Mouse (Mus musculus): ENCODE measurements around the gene Insl6. TPM values are rescaled to one million over a fixed set of nuclear protein-coding genes. Genes with fewer than 3 reads are reported as not detected.

Insl6 gene
- total RNA-seq, 2 experiments from 2014 or later, result 0.39 to 0.62 TPM

- DNase-seq (ENCODE audit: low spot score), result no peak
- intact Hi-C loops (cut with DNase I), result loop anchor here (5.0 kb wide), 2 partner anchors 108 to 202 kb away; partner anchors contain the start of gene Jak2
Measured at GRCm38 (mm10) chr19:29360251-29360650, 35.1 kb upstream of the Insl6 start.

- no peak for DNase-seq (ENCODE audit: low spot score)
- intact Hi-C loops (cut with DNase I), result no loop called here
Measured at GRCm38 (mm10) chr19:29356281-29356680, 31.1 kb upstream of the Insl6 start.

GRCm38 (mm10) chr19:29354895-29355877 lies 30.0 kb upstream of the Insl6 start:
- intact Hi-C loops (cut with DNase I), result loop anchor here (1.0 to 2.0 kb wide), 4 partner anchors 146 to 578 kb away; no protein-coding TSS in a partner anchor
- DNase-seq (ENCODE audit: low spot score), result peak; percentile 46

DNA sequence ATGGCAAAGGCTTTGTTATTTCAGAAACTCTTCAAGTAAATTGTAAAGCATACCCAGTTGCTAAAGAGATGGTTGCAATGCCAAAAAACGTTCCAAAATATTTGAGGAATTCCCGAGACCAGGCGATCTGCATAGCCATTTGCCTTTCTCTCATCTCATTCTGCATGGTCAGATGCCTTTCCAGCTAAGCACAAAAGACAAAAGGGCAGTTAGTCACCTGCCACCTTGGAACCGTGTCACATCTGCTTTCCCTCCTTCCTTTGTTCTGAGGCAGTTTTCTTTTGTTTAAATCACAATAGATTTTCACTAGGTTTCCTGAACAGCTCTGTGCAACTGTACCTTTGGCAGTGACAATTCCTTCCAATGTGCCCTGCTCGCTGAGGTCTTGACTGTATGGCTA lies 25.8 kb upstream of the Insl6 start:
- intact Hi-C loops (cut with DNase I), result no loop called here
- no peak for DNase-seq (ENCODE audit: low spot score)

GRCm38 (mm10) chr19:29345636-29346035 lies 20.5 kb upstream of the Insl6 start:
- no peak for DNase-seq (ENCODE audit: low spot score)
- intact Hi-C loops (cut with DNase I), result no loop called here

DNA sequence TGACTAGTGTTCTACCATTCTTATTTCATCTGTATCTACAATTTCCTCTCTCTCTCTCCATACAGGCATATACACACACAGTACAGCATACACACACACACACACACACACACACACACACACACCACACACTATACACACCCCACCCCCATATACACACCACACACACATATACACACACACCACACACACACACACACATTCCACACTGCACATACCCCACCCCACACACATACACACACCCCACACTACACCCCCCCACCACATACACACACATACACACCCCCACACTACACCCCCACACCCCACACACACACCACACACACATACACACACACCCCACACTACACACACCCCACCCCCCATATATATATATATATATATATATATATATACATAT lies 19.7 kb upstream of the Insl6 start:
- DNase-seq (ENCODE audit: low spot score), result no peak
- intact Hi-C loops (cut with DNase I), result no loop called here

DNA sequence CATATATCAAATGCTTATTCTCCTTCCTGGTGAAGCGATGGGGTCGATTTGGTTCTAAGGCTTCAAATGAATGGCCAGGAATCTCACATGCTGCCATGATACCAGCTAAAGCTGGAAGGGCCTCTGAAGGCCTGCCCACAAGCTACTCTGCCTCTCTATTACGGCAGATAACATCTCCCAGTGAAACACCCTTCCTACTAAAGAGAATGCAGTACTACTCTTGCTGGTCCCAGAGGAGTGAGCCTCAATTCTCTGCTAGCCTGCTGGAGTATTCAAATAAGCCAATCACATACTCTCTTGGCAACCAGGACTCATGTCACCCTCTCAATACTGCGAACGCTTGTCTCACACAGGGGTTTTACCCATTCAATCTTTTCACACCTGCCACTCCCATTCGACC lies 17.1 kb upstream of the Insl6 start:
- intact Hi-C loops (cut with DNase I), result no loop called here
- DNase-seq (ENCODE audit: low spot score), result no peak

DNA sequence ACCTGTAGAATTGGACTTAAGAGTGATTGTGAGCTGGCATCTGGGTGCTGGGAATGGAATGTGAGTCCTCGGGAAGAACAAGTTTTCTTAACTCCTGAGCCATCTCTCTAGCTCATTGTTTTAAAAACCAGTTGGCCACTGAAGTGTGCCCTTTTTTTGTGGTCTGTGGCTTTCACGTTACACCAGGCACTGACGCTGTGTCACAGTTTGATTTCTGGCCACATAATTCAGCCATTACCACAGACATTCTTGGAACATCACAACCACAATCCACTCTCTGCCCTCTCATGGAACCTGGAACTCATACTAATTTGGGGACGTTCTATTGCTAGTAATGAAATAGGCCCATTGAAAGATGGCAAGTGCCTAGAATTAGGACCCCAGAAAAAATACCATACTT lies 15.9 kb upstream of the Insl6 start:
- intact Hi-C loops (cut with DNase I), result no loop called here
- DNase-seq (ENCODE audit: low spot score), result no peak

DNA sequence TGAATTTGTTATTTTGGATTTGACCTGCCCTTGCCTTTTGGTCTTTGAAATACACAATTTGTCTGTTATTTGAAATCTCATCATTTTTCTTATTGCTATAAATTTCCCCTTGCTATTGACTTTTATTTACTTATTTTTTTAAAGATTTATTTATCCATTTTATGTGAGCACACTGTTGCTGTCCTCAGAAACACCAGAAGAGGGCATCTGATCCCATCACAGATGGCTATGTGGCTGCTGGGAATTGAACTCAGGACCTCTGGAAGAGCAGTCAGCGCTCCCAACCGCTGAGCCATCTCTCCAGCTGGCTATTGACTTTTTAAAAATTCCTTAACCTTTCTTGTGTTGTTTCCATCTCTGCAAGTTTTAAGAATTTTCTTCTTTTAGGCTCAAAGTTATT lies 11.5 kb upstream of the Insl6 start:
- no peak for DNase-seq (ENCODE audit: low spot score)
- intact Hi-C loops (cut with DNase I), result no loop called here

DNA sequence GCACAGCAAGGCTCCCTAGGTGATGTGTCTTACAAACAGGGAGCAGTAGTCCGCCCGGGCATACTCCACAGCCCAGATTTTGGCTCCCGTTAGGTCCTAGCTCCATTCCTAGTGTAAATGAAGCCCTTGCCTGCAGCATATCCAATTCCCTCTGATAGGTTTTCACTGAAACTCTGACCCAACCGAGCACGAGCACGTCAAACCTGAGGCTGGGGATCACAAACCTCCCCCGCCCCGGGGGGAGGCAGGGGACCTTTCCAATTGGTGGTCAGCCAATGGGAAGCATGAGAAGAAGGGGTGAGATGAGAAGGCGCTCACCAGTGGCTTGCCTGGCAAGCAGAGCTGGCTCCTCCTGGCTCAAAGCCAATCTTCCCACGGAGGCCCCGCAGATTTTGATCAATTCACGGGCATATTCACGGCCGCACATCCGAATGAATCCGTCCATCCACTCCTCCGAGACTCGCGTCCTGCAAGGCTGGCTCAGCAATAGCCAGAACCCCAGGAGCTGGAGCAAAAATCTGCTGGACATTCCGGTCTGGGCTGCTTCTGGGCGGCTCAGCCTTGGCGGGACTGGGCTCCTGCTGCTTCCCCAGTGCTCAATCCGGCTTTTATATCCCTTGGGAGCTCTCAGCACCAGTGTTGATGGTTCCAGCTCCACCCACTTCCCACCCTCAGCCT lies 9.1 kb upstream of the Insl6 start, which contains the start of gene Rln1:
Gene Rln1, minus strand, starts transcription at position 603 of the 678 bp plus-strand sequence.
- no peak for DNase-seq (ENCODE audit: low spot score)
- intact Hi-C loops (cut with DNase I), result no loop called here

GRCm38 (mm10) chr19:29326822-29327552 lies 1.8 kb upstream of the Insl6 start:
- DNase-seq (ENCODE audit: low spot score), result no peak
- intact Hi-C loops (cut with DNase I), result no loop called here

DNA sequence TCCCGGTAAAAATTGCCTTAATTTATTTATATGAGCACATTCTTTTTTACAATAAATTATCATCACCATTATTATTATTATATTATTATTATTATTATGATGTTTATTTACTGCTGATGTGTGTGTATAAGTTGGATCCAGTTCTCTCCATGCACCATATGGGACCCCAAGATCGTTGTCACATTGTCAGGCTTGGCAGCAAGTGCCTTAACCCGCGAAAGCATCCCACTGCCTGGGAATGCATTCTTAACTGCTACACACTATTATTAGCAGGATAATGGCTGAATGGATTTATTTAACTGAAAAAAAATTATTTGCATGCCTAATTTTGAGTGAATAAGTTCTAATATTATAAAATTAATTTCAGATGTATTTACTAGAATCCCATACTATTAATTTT lies 1.2 kb upstream of the Insl6 start:
- intact Hi-C loops (cut with DNase I), result no loop called here
- DNase-seq (ENCODE audit: low spot score), result no peak

- DNase-seq (ENCODE audit: low spot score), result no peak
- intact Hi-C loops (cut with DNase I), result no loop called here
Measured at GRCm38 (mm10) chr19:29325852-29326180, 660 bp upstream of the Insl6 start.

- intact Hi-C loops (cut with DNase I), result no loop called here
- no peak for DNase-seq (ENCODE audit: low spot score)
Measured at GRCm38 (mm10) chr19:29323416-29324049, 1.6 kb downstream of the Insl6 start.

DNA sequence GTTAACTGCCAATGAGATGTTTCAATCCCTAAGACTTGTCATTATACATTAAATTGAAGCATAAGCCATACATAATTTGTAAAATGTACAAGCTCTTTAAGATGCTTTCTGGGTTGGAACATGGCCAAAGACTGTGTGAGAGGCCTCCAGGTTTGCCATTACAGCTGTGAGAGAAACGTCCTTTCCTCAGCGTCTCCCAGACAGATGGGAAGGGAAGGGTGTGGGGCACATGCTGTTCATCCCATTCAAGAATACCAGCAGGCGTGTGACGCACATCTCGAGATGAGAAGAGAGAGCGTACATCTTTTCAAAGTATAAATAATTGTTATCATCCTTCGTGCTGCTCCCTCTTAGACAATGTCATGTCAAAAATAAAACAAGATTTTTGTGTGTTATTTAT lies 12.5 kb downstream of the Insl6 start:
- no peak for DNase-seq (ENCODE audit: low spot score)
- intact Hi-C loops (cut with DNase I), result no loop called here

GRCm38 (mm10) chr19:29311791-29312190 lies 13.4 kb downstream of the Insl6 start:
- intact Hi-C loops (cut with DNase I), result no loop called here
- DNase-seq (ENCODE audit: low spot score), result no peak

DNA sequence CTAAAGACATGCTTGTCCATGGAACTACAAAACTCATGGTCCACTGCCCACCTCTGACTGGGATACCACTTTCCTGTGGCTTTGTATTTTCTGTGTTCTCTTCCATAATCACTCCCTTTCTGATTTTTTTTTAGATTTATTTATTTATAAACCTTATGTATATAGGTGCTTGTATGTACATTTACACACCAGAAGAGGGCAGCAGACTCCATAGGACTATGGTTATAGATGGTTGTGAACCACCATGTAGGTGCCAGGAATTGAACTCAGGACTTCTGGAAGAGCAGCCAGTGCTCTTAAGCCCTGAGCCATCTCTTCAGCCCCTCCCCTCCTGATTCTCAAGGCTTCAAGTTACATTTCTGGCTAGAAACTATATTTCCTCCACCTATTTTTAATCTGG lies 16.3 kb downstream of the Insl6 start:
- no peak for DNase-seq (ENCODE audit: low spot score)
- intact Hi-C loops (cut with DNase I), result no loop called here

- intact Hi-C loops (cut with DNase I), result no loop called here
- no peak for DNase-seq (ENCODE audit: low spot score)
Measured at GRCm38 (mm10) chr19:29302119-29302518, 23.0 kb downstream of the Insl6 start.

DNA sequence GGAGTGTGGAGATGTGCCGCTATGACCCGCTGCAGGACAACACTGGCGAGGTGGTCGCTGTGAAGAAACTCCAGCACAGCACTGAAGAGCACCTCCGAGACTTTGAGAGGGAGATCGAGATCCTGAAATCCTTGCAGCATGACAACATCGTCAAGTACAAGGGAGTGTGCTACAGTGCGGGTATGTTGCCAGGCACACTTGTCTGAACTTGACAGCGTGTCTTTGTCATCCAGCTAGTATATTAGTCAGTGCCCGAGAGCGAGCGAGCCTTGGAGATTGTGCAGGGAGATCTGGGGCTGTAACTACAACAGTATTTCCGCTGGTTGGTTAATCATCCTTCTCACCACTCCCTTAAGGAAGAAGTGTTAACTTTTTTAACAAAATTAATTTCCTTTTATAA lies 24.2 kb downstream of the Insl6 start:
- intact Hi-C loops (cut with DNase I), result no loop called here
- DNase-seq (ENCODE audit: low spot score), result no peak

GRCm38 (mm10) chr19:29297366-29297765 lies 27.8 kb downstream of the Insl6 start:
- DNase-seq (ENCODE audit: low spot score), result no peak
- intact Hi-C loops (cut with DNase I), result no loop called here
